Mouse (Mus musculus): Measurements from ENCODE around the gene Cfi. TPM values are rescaled to one million over a fixed set of nuclear protein-coding genes. Genes with fewer than 3 reads are reported as not detected.

Cfi gene
- not detected in 2 replicates for polyA plus RNA-seq (2011; ENCODE audit: insufficient read length, low read depth, missing spikeins)

DNA sequence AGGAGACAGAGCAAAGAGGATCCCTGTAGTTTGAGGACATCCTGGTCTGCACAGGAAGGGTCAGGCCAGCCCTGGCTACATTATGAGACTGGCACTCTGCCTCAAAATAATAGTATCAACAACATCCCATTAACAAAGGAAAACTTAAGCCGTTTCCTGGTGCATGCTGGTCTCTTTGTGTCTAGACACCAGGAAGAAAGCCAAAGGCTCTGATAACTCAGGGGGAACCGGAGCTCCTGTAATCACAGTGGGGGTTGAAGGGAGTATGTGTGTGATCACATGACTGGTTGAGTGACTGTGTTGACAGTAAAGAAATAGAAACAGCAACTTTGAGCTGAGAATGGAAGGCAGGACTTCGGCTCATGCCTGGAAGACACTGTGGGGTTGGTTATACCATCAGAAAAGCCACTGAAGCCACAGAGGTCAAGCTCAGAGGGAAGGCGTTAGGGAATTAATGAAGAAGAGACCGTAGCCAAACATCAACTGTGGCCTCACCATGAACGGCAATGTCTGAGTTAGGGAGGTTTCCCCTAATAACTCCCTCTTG, at the start of gene Cfi:
Gene Cfi (plus strand): TSS at position 497 of the 547 bp plus-strand sequence.
- H3K4me1 ChIP-seq (ENCODE audit: control insufficient read depth, insufficient read depth, low read length), result no peaks in the 10 kb centered on the region
- TF ChIP-seq CTCF (IDR thresholded peaks at IDR 0.05; ENCODE audit: borderline replicate concordance, insufficient read depth, low read length), result no peak
- no peak within 1 kb of the TSS for H3K4me3 ChIP-seq (ENCODE audit: insufficient read depth, low read length)
- H3K27ac ChIP-seq (ENCODE audit: insufficient read depth, low read length), result no peak within 1 kb of the TSS

DNA sequence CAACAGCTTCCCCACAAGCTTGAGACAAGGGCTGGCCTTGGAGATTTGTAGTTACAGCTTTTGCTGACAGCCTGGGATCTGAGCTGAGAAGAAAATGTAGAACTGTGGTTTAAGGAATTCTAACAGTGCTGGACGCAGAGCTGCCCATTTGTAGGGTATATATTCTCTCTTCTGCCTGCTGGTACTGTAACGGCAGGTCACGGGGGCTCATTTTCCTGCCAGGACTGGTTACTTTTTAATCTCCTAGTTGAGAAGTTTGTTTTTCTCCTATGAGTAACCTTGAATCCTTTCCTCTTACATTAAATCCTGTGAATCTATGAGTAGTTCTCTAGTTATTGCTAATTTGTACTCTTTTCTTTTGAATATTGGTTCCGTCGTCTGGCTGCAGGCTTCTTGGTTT, 41.9 kb upstream of the Cfi start:
- TF ChIP-seq CTCF (IDR thresholded peaks at IDR 0.05; ENCODE audit: borderline replicate concordance, insufficient read depth, low read length) (no peak), POLR2A (IDR thresholded peaks at IDR 0.05; ENCODE audit: low read depth, low read length) (no peak)
- H3K4me1 ChIP-seq (ENCODE audit: control insufficient read depth, insufficient read depth, low read length), result no peaks in the 10 kb centered on the region
- no peak overlapping the region for H3K4me3 ChIP-seq (ENCODE audit: insufficient read depth, low read length)
- H3K27ac ChIP-seq (ENCODE audit: insufficient read depth, low read length), result no peak overlapping the region

DNA sequence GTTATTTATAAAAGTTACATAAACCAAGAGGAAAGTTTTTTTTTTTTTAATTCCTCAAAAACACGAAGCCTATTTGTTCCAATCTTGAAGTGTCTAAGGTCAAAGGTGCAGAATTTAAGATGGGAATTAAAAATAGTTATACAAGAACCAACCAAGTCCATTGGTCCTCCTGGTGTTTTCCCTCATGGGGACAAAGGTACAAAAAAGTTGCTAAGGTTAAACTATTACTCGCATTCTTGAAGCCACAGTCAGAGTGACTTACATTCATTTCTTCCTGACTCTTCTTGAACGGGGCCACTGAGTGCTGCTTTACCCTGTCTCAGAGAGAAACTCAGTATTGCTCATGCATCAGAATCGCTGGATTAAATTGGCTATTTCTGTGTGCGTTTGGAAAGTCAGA, 38.3 kb upstream of the Cfi start:
- Histone ChIP-seq H3K4me1 (ENCODE audit: control insufficient read depth, insufficient read depth, low read length) (no peaks in the 10 kb centered on the region), H3K27ac (ENCODE audit: insufficient read depth, low read length) (no peak overlapping the region), H3K4me3 (ENCODE audit: insufficient read depth, low read length) (no peak overlapping the region)
- no peak for TF ChIP-seq CTCF (IDR thresholded peaks at IDR 0.05; ENCODE audit: borderline replicate concordance, insufficient read depth, low read length)
- no peak for TF ChIP-seq POLR2A (IDR thresholded peaks at IDR 0.05; ENCODE audit: low read depth, low read length)

DNA sequence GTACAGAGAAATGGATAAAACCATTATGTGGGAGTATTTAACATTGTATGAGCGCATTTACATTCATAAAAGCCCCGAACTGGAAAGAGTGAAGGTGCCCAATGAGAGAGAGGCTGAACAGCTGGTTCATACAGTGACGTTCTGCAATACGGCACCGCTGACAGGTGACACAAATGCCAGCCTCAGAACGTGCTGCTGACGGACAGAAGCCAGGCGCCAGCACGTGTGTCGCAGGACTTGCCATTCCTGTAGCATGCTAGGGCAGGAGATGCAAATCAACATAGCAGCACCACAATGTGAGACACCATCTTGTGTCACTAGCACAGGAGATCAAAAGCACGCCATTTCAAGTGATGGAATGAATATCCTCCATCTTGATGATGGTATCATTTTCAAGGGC, 37.1 kb upstream of the Cfi start:
- no peak for TF ChIP-seq CTCF (IDR thresholded peaks at IDR 0.05; ENCODE audit: borderline replicate concordance, insufficient read depth, low read length)
- no peak for TF ChIP-seq POLR2A (IDR thresholded peaks at IDR 0.05; ENCODE audit: low read depth, low read length)
- Histone ChIP-seq H3K4me1 (ENCODE audit: control insufficient read depth, insufficient read depth, low read length) (no peaks in the 10 kb centered on the region), H3K27ac (ENCODE audit: insufficient read depth, low read length) (no peak overlapping the region), H3K4me3 (ENCODE audit: insufficient read depth, low read length) (no peak overlapping the region)

DNA sequence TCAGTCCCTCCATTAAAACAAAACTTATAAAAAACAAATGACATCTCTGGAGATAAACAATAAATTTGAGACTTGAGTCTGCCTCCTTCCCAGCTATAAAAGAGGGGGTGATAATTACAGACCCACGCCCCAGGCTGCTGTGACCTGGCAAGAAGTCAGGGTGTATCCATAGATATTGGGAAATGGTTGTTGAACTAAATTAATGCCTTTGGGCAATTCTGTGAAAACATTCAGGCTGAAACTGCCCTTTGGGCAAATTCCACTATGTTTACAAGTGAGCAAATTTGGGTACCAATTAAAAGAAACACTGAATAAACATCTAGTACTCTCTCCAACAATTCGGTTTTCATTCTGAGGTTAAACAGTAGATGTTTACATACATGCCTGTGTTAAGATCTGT, 36.7 kb upstream of the Cfi start:
- no peak overlapping the region for H3K4me3 ChIP-seq (ENCODE audit: insufficient read depth, low read length)
- no peaks in the 10 kb centered on the region for H3K4me1 ChIP-seq (ENCODE audit: control insufficient read depth, insufficient read depth, low read length)
- H3K27ac ChIP-seq (ENCODE audit: insufficient read depth, low read length), result no peak overlapping the region
- TF ChIP-seq POLR2A (IDR thresholded peaks at IDR 0.05; ENCODE audit: low read depth, low read length) (no peak), CTCF (IDR thresholded peaks at IDR 0.05; ENCODE audit: borderline replicate concordance, insufficient read depth, low read length) (no peak)

DNA sequence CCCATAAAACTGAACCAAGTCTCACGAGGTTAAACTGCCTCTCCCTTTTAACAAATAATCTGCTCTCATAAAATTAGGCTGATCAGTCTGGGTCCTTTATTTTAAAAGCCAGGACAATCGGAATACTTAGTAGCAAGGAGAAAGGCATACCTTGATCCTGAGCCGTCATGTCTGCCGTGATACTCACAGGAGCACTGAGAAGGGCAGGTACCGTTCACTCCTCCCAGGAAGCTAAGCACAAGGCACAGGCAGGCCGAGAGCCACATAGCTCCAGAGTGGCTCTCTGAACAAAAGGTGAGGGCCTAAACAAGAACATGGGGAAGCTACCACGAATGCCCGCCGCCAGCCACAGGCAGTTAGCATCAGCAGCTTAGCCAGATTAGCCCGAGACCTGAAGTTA, 31.9 kb upstream of the Cfi start, which contains the start of gene Lrit3:
Gene Lrit3 (minus strand): TSS at position 266 of the 400 bp plus-strand sequence.
- no peak within 1 kb of the TSS for H3K4me3 ChIP-seq (ENCODE audit: insufficient read depth, low read length)
- H3K4me1 ChIP-seq (ENCODE audit: control insufficient read depth, insufficient read depth, low read length), result no peaks in the 10 kb centered on the region
- TF ChIP-seq CTCF (IDR thresholded peaks at IDR 0.05; ENCODE audit: borderline replicate concordance, insufficient read depth, low read length) (no peak), POLR2A (IDR thresholded peaks at IDR 0.05; ENCODE audit: low read depth, low read length) (no peak)
- H3K27ac ChIP-seq (ENCODE audit: insufficient read depth, low read length), result no peak within 1 kb of the TSS

DNA sequence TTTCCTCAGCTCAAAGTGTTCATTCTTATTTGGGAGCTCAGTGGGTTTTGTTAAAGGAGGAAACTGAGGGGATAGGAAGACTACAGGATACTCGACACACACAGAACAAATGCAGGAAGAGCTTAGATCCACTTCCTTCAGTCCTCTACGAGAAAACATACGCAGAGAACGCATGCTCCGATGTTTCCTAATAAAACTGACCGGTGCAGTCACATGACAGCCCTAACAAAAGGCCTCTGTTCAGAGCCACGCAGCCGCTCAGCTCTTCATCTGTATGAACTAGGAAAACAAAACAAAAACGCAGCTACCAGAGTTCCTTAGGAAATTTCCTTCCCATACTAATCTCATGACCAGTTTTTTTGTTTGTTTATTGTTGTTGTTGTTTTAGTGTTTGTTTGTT, 14.8 kb upstream of the Cfi start:
- no peak for TF ChIP-seq CTCF (IDR thresholded peaks at IDR 0.05; ENCODE audit: borderline replicate concordance, insufficient read depth, low read length)
- no peak for TF ChIP-seq POLR2A (IDR thresholded peaks at IDR 0.05; ENCODE audit: low read depth, low read length)
- Histone ChIP-seq H3K4me3 (ENCODE audit: insufficient read depth, low read length) (no peak overlapping the region), H3K4me1 (ENCODE audit: control insufficient read depth, insufficient read depth, low read length) (no peaks in the 10 kb centered on the region), H3K27ac (ENCODE audit: insufficient read depth, low read length) (no peak overlapping the region)

DNA sequence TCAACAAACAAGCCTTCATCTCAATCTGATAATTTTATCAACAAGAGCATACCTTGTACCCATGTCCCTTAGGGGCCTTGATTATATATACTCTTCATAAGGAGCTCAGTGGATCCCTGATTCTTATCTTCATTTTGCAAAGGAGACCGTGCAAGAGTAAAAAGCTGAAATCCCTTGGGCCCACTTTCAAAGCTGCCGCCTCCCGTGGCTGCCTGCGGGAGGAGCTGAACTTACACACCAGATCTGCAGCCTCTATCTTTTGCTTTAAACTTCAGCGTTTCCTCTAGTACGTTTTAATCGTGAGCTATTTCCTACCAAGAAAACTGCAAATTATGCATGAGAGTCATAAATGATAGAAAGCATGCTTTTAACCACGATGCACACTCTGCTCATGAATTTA, 13.9 kb upstream of the Cfi start:
- TF ChIP-seq CTCF (IDR thresholded peaks at IDR 0.05; ENCODE audit: borderline replicate concordance, insufficient read depth, low read length) (no peak), POLR2A (IDR thresholded peaks at IDR 0.05; ENCODE audit: low read depth, low read length) (no peak)
- H3K4me1 ChIP-seq (ENCODE audit: control insufficient read depth, insufficient read depth, low read length), result no peaks in the 10 kb centered on the region
- no peak overlapping the region for H3K27ac ChIP-seq (ENCODE audit: insufficient read depth, low read length)
- no peak overlapping the region for H3K4me3 ChIP-seq (ENCODE audit: insufficient read depth, low read length)

DNA sequence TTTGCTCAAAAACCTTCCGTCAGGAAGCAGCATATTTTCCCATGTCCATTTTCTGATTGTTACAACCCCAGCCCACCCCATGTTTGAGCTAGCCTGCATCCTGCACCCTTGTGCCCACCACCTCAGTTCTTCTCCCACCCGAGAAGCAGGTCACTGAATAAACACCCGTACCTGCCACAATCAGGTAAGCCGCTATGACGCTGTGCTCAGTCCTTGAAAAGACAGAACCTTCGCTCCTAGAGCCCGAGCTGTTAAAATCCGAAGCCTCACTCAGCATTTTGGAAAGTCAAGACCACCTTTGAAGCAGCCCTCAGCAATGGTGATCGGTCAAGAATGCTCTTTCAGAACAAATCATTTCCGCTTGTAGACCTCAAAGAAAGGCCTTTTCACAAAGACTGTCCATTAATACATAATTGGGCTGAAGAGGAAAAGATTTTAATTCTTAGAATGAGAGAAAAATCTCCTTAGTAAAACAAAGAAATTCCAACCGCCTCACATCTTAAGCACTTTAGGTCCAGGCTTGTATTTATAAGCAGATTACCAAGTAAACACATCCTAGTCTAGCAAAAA, 13.4 kb upstream of the Cfi start, which contains the start of gene Rrh:
Gene Rrh (minus strand): TSS at position 382 of the 570 bp plus-strand sequence.
- TF ChIP-seq CTCF (IDR thresholded peaks at IDR 0.05; ENCODE audit: borderline replicate concordance, insufficient read depth, low read length) (no peak), POLR2A (IDR thresholded peaks at IDR 0.05; ENCODE audit: low read depth, low read length) (no peak)
- Histone ChIP-seq H3K27ac (ENCODE audit: insufficient read depth, low read length) (no peak within 1 kb of the TSS), H3K4me3 (ENCODE audit: insufficient read depth, low read length) (no peak within 1 kb of the TSS), H3K4me1 (ENCODE audit: control insufficient read depth, insufficient read depth, low read length) (no peaks in the 10 kb centered on the region)

DNA sequence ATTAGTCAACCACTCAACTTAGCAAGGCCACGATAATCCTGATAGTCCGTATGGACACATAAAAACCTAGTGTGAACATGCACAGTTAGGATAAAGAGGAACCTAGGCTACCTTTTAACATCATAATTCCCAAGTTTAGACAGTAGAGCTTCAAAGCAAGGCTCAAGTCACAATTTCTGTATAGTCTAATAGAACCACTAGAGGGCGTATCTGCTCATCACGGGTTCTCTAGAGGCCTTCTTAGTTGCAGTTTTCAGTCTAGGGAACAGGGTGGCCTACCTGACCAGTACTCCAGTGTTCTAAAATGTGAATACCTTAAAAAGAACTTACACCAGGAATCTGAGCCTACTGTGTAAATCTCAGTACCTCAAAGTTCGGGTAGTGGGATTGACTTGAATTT, 12.4 kb upstream of the Cfi start:
- Histone ChIP-seq H3K4me3 (ENCODE audit: insufficient read depth, low read length) (no peak overlapping the region), H3K27ac (ENCODE audit: insufficient read depth, low read length) (no peak overlapping the region), H3K4me1 (ENCODE audit: control insufficient read depth, insufficient read depth, low read length) (no peaks in the 10 kb centered on the region)
- no peak for TF ChIP-seq POLR2A (IDR thresholded peaks at IDR 0.05; ENCODE audit: low read depth, low read length)
- TF ChIP-seq CTCF (IDR thresholded peaks at IDR 0.05; ENCODE audit: borderline replicate concordance, insufficient read depth, low read length), result no peak
